Mouse (Mus musculus): ENCODE data around the gene Chchd2.

GRCm38 (mm10) chr5:129886271-129886670, 999 bp downstream of the Chchd2 start:
- TF ChIP-seq GATA1 (IDR thresholded peaks at IDR 0.05; ENCODE audit: borderline replicate concordance, low read length), result no peak
- no peak for TF ChIP-seq FLI1 (IDR thresholded peaks at IDR 0.05; ENCODE audit: low read length)

Measured in megakaryocyte, embryonic 14.5 days (primary cell).